Mouse (Mus musculus) forebrain, embryonic 13.5 days (tissue): ENCODE measurements around the gene Chfr. TPM values are rescaled to one million over a fixed set of nuclear protein-coding genes. Genes with fewer than 3 reads are reported as not detected.
"Not testable (repeated sequence)": the region's sequence is repeated elsewhere in the genome, so short reads cannot be mapped to it uniquely, and the experiment has no call there.

Source experiments
- ATAC-seq: fragments of 200-750 bp; cut with Nextera tagmentation; 2 replicates; pipeline ENCODE4 v1.8.0; 2017
- H3K27ac ChIP-seq: fragments of 300-500 bp; sonication (generic); 2 replicates; pipeline ENCODE4 v1.5.1; 2015; ENCODE audit warnings: inconsistent platforms, mild to moderate bottlenecking, moderate library complexity
- H3K27me3 ChIP-seq: fragments of 300-500 bp; sonication (generic); 2 replicates; pipeline ENCODE4 v1.6.1; 2015; ENCODE audit warnings: mild to moderate bottlenecking, inconsistent platforms
- H3K36me3 ChIP-seq: fragments of 300-500 bp; sonication (generic); 2 replicates; pipeline ENCODE4 v1.6.1; 2015; ENCODE audit warnings: mild to moderate bottlenecking, inconsistent platforms; ENCODE audit not compliant: poor library complexity, severe bottlenecking
- H3K4me1 ChIP-seq: fragments of 300-500 bp; sonication (generic); 2 replicates; pipeline ENCODE4 v1.6.1; 2015; ENCODE audit warnings: inconsistent platforms
- H3K4me2 ChIP-seq: fragments of 300-500 bp; sonication (generic); 2 replicates; pipeline ENCODE4 v1.6.1; 2015; ENCODE audit warnings: inconsistent platforms, mild to moderate bottlenecking, moderate library complexity
- H3K4me3 ChIP-seq: fragments of 300-500 bp; sonication (generic); 2 replicates; pipeline ENCODE4 v1.5.1; 2015; ENCODE audit warnings: mild to moderate bottlenecking, inconsistent platforms
- H3K9ac ChIP-seq: fragments of 300-500 bp; sonication (generic); 2 replicates; pipeline ENCODE4 v1.6.1; 2015; ENCODE audit warnings: mild to moderate bottlenecking, inconsistent platforms
- H3K9me3 ChIP-seq: fragments of 300-500 bp; sonication (generic); replicated peaks from 2 replicates; pipeline ENCODE4 v1.6.1; 2016; ENCODE audit warnings: inconsistent platforms
- WGBS: fragments of 180-500 bp; shearing (Covaris S2); methylation state at CpG from one replicate; pipeline ENCODE4 v1.1.7; 2015; 5-methylcytosine and 5-hydroxymethylcytosine counted together
- polyA plus RNA-seq: library from polyadenylated mRNA; unstranded; fragments of >200 nt; fragmentation: Nextera tagmentation; extraction: Ambion mirVana; gene quantifications from 2 replicates; pipeline ENCODE4 v1.2.1, GENCODE M21; 2015

The Chfr gene
- polyA plus RNA-seq, 1 experiment from 2014 or later: 85.5 TPM

- H3K9ac ChIP-seq: no peak overlapping the region
These were observed 32.6 kb upstream of the Chfr start for GRCm38 (mm10) chr5:110102853-110103625.

GRCm38 (mm10) chr5:110103901-110104615, 31.6 kb upstream of the Chfr start:
- no peak for ATAC-seq
- H3K4me3 ChIP-seq: no peak overlapping the region
- H3K27ac ChIP-seq: no peak overlapping the region
- H3K27me3 ChIP-seq: peaks cover 11% of the 10 kb centered on the region; the same call in 1 of the 2 replicates
- peaks cover 44% of the 10 kb centered on the region for H3K36me3 ChIP-seq
- H3K4me2 ChIP-seq: no peak overlapping the region
- no peaks in the 10 kb centered on the region for H3K9me3 ChIP-seq
- peaks cover 36% of the 10 kb centered on the region for H3K4me1 ChIP-seq
- no peak overlapping the region for H3K9ac ChIP-seq
- WGBS: 95% methylated on average over 27 of the region's 27 CpGs

More at GRCm38 (mm10) chr5:110102853-110103625, 32.6 kb upstream of the Chfr start:
- Histone ChIP-seq H3K27me3 (peaks cover 11% of the 10 kb centered on the region; the same call in 1 of the 2 replicates), H3K36me3 (peaks cover 44% of the 10 kb centered on the region), H3K4me1 (peaks cover 36% of the 10 kb centered on the region), H3K27ac (no peak overlapping the region), H3K4me3 (no peak overlapping the region), H3K9me3 (no peaks in the 10 kb centered on the region), H3K4me2 (no peak overlapping the region)
- no peak for ATAC-seq
- 94% methylated on average over 19 of the region's 19 CpGs for WGBS

- Histone ChIP-seq H3K9ac (no peak overlapping the region), H3K27ac (no peak overlapping the region), H3K27me3 (peaks cover 11% of the 10 kb centered on the region; the same call in 1 of the 2 replicates), H3K4me3 (no peak overlapping the region), H3K9me3 (no peaks in the 10 kb centered on the region), H3K4me2 (no peak overlapping the region), H3K4me1 (peaks cover 32% of the 10 kb centered on the region), H3K36me3 (peaks cover 44% of the 10 kb centered on the region)
- no peak for ATAC-seq
- 95% methylated on average over 36 of the region's 36 CpGs for WGBS
These were observed 30.8 kb upstream of the Chfr start for GRCm38 (mm10) chr5:110104616-110105380.

GRCm38 (mm10) chr5:110106140-110106871, 29.3 kb upstream of the Chfr start:
- Histone ChIP-seq H3K4me3 (peak overlapping the region; percentile 80), H3K27ac (no peak overlapping the region), H3K4me2 (peak overlapping the region; percentile 90), H3K9me3 (no peaks in the 10 kb centered on the region), H3K27me3 (no peaks in the 10 kb centered on the region), H3K4me1 (peaks cover 30% of the 10 kb centered on the region), H3K36me3 (peaks cover 44% of the 10 kb centered on the region), H3K9ac (peak overlapping the region; percentile 81; the same call in 1 of the 2 replicates)
- ATAC-seq: no peak
- WGBS: 96% methylated on average over 26 of the region's 26 CpGs

GRCm38 (mm10) chr5:110106901-110107564, 28.6 kb upstream of the Chfr start:
- Histone ChIP-seq H3K36me3 (peaks cover 49% of the 10 kb centered on the region), H3K27ac (peak overlapping the region; percentile 94)

GRCm38 (mm10) chr5:110107581-110108304, 27.9 kb upstream of the Chfr start, which contains the start of gene Gtpbp6:
Gene Gtpbp6 (minus strand): TSS chr5:110108197.
- Histone ChIP-seq H3K9ac (peak within 1 kb of the TSS; percentile 81), H3K27ac (peak within 1 kb of the TSS; percentile 94), H3K9me3 (no peaks in the 10 kb centered on the region), H3K4me2 (peak within 1 kb of the TSS; percentile 90), H3K27me3 (no peaks in the 10 kb centered on the region), H3K36me3 (peaks cover 48% of the 10 kb centered on the region), H3K4me3 (peak within 1 kb of the TSS; percentile 80), H3K4me1 (peaks cover 21% of the 10 kb centered on the region)
- WGBS: under 1% methylated on average over 71 of the region's 71 CpGs
- ATAC-seq: peak; percentile 79

More at GRCm38 (mm10) chr5:110106901-110107564, 28.6 kb upstream of the Chfr start:
- ATAC-seq: peak; percentile 12
- 15% methylated on average over 39 of the region's 41 CpGs for WGBS
- peak overlapping the region; percentile 81 for H3K9ac ChIP-seq
- peaks cover 23% of the 10 kb centered on the region for H3K4me1 ChIP-seq
- no peaks in the 10 kb centered on the region for H3K27me3 ChIP-seq
- H3K4me2 ChIP-seq: peak overlapping the region; percentile 90
- peak overlapping the region; percentile 80 for H3K4me3 ChIP-seq
- H3K9me3 ChIP-seq: no peaks in the 10 kb centered on the region

- 0% methylated on average over 7 of the region's 7 CpGs for WGBS
- Histone ChIP-seq H3K4me3 (peak overlapping the region; percentile 80), H3K36me3 (peaks cover 48% of the 10 kb centered on the region), H3K27me3 (no peaks in the 10 kb centered on the region), H3K9ac (no peak overlapping the region), H3K4me2 (peak overlapping the region; percentile 90), H3K4me1 (peaks cover 21% of the 10 kb centered on the region), H3K9me3 (no peaks in the 10 kb centered on the region), H3K27ac (0 out of 2 replicates have a peak overlapping the region, but pooled peaks have one; percentile 94)
- no peak for ATAC-seq
These were observed 27.4 kb upstream of the Chfr start for GRCm38 (mm10) chr5:110108305-110108628.

- H3K27ac ChIP-seq: peak within 1 kb of the TSS; percentile 94
- peak within 1 kb of the TSS; percentile 75 for H3K4me2 ChIP-seq
- under 1% methylated on average over 12 of the region's 12 CpGs for WGBS
- peaks cover 21% of the 10 kb centered on the region for H3K4me1 ChIP-seq
- peak within 1 kb of the TSS; percentile 63 for H3K4me3 ChIP-seq
- H3K9ac ChIP-seq: peak within 1 kb of the TSS; percentile 76
- peaks cover 44% of the 10 kb centered on the region for H3K36me3 ChIP-seq
- ATAC-seq: peak; percentile 80
- no peaks in the 10 kb centered on the region for H3K27me3 ChIP-seq
- H3K9me3 ChIP-seq: no peaks in the 10 kb centered on the region
These were observed 25.6 kb upstream of the Chfr start, which contains the start of gene Zfp605 for GRCm38 (mm10) chr5:110109991-110110441. Gene Zfp605 (plus strand): TSS chr5:110110092.

- H3K4me3 ChIP-seq, H3K4me1 ChIP-seq, H3K27me3 ChIP-seq, H3K9me3 ChIP-seq, ATAC-seq, H3K27ac ChIP-seq, H3K9ac ChIP-seq, H3K4me2 ChIP-seq: not testable (repeated sequence)
- WGBS: 83% methylated on average over 3 of the region's 3 CpGs
- H3K36me3 ChIP-seq: peaks cover 73% of the 10 kb centered on the region
These were observed 13.3 kb upstream of the Chfr start for GRCm38 (mm10) chr5:110122380-110122779.

GRCm38 (mm10) chr5:110136087-110136464, 434 bp downstream of the Chfr start:
- Histone ChIP-seq H3K9me3 (no peaks in the 10 kb centered on the region), H3K4me3 (peak overlapping the region; percentile 74), H3K4me1 (peaks cover 12% of the 10 kb centered on the region), H3K4me2 (peak overlapping the region; percentile 78), H3K27ac (peak overlapping the region; percentile 69), H3K36me3 (peaks cover 12% of the 10 kb centered on the region; the same call in 1 of the 2 replicates), H3K27me3 (no peaks in the 10 kb centered on the region), H3K9ac (peak overlapping the region; percentile 84)
- WGBS: 5% methylated on average over 18 of the region's 18 CpGs
- peak; percentile 58 for ATAC-seq
